Mouse (Mus musculus) heart, adult 8-10 months (tissue): ENCODE measurements around the gene Bdh2. TPM values are rescaled to one million over a fixed set of nuclear protein-coding genes. Genes with fewer than 3 reads are reported as not detected.

Source experiments
- total RNA-seq, 4 experiments: library from RNA; stranded (reverse); gene quantifications; 2 replicates each; pipeline ENCODE4 v1.2.4; 2022

Gene Bdh2
- total RNA-seq, 4 experiments from 2014 or later, result 2.7 to 7.0 (median 5.2) TPM

Other genes with a start within 250 kb of the Bdh2 start
- 1 to 10 TPM in 2 of 4 experiments, under 1 TPM in 2; 0.69 to 1.9 (median 1.3) TPM for gene Cenpe, start 68.7 kb upstream of the Bdh2 start, total RNA-seq
- under 1 TPM; 0.19 to 0.98 (median 0.72) TPM for gene Slc9b2, start 26.5 kb downstream of the Bdh2 start, total RNA-seq
- gene Slc9b1, start 66.8 kb downstream of the Bdh2 start, total RNA-seq, result under 1 TPM in 2 of 4 experiments, not detected in 2; 0.50 to 0.72 TPM
- gene Cisd2, start 142.7 kb downstream of the Bdh2 start, total RNA-seq, result 10 to 100 TPM; 45.0 to 53.5 (median 50.7) TPM
- gene Ube2d3, start 156.9 kb downstream of the Bdh2 start, total RNA-seq, result 100 to 1,000 TPM; 333 to 393 (median 350) TPM
- gene Manba, start 204.4 kb downstream of the Bdh2 start, total RNA-seq, result 10 to 100 TPM; 15.8 to 19.3 (median 16.8) TPM